Mouse (Mus musculus): ENCODE results near the gene Panx2. TPM values are rescaled to one million over a fixed set of nuclear protein-coding genes. Genes with fewer than 3 reads are reported as not detected.
A peak's percentile ranks its signal among the peaks of the same experiment; 100 is the strongest.

Gene Panx2
- total RNA-seq, 2 experiments from 2014 or later: 119 to 121 TPM

DNA sequence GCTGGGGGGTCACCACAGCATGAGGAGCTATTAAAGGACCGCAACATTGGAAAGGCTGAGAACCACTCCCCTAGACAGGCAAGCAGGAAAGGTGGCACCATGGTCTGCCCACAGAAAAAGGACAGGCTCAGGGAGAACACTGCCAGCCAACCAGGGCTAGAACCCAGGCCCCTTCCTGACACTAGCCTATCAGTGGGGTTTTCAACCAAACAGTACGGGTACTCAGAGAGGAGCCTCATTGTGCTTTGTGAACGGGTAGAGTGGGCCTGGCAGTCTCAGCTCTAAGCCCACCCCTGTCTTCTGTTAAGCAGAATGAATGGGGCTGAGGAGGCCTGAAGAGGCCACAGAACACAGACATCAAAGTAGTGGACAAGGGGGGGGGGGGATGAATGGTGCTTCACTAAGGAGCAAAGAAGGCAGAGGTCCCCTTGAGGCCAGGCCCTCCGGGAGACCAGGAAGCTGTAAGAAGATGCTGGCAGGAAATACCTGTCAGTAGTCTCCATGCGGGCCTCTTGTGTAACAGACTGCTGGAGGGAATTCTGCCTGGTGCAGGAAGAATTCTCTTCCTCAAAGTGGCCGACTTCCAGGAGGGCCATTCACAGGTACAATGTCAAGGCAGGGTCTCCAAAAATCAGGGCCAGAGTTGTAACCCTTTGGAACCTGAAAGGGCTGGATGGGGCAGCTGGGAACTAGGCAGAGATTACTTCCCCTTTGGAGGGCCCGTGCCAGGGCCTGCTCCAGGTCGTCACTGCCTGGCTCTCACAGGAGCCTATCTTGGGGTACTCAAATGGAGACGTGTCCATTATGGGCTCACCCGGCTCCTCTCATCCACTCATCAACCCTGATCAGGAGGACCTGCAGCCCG is 15.3 kb downstream of the Panx2 start, which contains the start of gene Trabd:
Trabd (plus strand) TSS at position 512 of the 865 bp plus-strand sequence.
- no peak for DNase-seq (ENCODE audit: low spot score in 2 of 2)

DNA sequence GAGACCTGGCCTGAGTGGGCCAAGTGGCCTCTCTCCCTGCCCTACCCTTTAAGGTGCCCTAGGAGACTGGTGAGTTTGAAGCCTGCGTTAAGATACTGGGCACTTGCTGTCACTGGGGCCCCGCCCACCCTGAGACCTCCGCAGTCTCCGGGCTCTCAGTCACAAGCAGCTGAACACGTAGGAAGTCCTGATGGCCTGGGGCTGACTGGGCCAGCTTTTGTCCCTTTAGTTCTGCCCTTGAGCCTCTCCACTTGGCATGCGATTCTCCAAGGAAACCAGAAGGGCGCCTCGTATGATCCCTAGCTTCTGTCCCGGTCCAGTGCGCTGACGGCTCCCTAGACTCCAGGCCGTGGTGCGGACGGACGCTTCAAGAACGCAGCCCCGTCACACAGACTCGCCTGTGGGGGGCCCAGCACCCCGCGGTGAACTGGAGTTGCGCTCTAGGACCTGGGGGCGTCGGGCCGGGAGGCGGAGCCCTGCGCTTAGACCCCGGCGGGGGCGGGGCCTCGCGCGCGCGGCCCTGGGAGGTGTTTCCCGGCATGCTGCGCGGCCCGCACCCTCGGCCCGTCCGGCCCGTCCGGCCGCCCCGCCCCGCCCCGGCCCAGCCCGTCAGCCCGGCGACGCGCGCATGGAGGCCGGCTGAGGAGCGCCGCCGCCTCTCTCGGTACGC is 16.1 kb downstream of the Panx2 start:
- DNase-seq (ENCODE audit: low spot score in 2 of 2): peak; percentile 79 to 89

DNA sequence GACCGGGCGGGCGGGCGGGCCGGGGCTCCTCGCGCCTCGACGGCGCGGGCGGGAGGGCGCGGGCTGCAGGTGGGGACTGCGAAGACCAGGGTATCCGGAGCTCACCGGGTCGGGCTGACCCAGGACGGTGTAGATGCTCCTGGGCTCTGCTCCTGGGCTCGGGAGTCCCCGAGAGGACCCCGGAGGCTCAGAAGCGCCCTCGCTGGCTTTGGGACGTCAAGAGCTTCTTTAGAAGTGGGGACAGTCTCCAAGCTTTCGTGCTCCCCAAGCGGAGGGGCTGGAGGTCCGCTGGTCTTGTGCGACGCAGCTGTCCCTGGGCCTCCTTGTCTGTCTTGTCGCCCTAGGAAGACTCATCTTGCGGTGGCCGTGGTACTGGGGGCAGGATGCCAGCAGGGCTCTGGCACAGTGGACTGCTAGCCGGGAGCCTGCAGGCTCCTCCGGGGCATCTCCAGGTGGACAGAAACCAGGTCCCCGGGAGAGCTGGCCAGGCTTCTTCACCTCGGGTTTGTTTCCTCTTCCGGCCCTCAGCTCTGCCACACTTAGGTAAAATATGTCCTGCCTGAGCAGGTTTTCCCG is 16.7 kb downstream of the Panx2 start:
- DNase-seq (ENCODE audit: low spot score in 2 of 2): peak; percentile 56 to 72

DNA sequence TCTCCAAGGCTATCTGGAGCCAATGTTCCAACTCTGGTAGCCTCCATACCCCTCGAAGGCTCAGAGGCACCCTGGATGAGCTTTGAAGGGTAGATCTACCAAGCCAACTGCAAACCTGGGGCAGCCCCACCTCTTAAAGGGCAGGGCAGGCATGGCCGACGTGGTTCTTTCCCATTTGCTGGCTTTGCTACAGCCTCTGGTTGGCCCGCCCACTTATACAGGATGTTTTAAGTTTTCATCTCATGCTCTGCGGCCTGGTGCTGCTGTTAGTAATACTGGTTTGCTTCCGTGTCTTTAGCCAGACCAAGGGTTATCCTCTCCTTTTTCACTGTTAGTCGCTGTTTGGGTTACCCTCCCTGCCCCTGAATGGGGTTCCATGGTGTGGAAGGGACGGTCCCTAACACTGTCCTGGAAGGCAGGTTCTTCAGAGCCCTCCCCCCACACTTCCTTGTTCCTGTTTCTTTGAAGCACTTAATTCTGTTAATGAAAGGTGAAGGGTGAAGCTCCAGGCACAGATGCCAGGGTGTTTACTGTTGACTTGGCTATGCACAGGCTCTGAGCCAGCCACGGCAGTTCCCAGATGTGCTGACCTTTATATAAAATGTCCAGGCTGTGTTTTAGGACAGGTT is 18.8 kb downstream of the Panx2 start:
- no peak for DNase-seq (ENCODE audit: low spot score in 2 of 2)

DNA sequence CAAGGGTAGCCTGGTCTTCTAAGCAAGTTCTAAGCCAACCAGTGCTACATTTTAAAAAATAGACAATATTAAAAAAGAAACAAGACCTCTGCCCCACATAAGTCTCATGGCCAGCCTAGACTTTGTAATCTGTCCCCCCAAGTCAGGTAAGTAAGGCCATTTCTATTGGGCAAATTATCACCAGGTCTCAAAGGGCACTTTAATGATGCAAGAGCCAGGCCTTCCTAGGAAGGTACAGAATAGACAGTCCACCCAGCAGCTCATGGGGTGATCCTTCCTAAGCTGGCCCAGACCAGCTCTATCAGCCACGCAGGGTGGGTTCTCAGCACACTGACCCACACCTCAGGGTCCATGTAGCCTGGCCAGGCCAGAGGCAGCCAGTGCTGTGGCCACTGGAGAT is 24.4 kb downstream of the Panx2 start:
- no peak for DNase-seq (ENCODE audit: low spot score in 2 of 2)

DNA sequence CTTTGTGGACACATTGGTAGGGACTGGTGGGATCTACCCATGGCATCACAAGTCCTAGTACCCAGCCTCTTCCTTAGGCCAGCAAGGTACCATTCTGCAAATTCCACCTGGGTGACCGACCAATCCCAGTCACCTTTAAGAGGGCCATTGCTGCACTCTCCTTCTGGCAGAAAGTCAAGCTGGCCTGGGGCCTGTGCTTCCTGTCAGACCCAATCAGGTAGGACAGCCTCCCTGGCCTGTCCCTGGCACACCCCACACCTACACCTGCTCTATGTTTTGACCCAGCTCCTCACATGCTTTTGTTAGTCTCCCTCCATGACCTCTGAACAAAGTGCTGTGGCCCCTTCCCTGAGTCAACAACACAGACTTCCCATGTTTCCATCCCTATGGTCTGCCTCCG is 25.3 kb downstream of the Panx2 start:
- DNase-seq (ENCODE audit: low spot score in 2 of 2): no peak

DNA sequence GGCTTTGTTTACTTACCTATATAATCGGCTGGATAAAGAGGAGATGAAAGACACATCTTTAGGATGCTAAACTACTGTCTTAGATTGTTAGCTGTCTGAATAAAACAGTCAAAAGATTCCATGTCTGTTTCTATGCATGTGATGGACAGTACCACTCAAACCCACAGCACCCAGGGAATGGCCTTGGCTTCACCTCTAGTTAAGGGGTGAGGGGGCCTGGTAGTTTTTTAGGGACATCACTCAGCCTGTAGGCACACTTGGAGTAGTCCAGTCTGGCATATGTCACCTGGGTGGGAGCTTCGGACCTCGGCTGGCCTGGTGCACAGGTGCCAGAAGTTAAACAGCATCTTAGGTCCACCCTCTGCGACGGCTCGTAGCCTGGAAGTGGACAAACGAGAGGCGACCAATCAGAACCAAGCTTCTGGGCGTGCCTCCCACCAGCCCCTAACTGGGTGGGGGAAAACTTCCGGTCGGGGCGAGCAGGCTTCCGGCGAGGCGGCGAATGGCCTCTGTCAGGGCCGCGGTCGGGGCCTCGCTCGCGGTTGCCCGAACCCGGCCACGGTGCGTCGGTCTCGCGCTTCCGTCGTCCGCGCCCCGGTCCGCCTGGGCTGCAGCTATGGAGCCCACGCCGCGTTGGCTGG is 29.2 kb downstream of the Panx2 start, which contains the start of gene Selenoo:
Selenoo (plus strand) TSS at position 478 of the 641 bp plus-strand sequence.
- DNase-seq (ENCODE audit: low spot score in 2 of 2): peak; percentile 85 to 90

DNA sequence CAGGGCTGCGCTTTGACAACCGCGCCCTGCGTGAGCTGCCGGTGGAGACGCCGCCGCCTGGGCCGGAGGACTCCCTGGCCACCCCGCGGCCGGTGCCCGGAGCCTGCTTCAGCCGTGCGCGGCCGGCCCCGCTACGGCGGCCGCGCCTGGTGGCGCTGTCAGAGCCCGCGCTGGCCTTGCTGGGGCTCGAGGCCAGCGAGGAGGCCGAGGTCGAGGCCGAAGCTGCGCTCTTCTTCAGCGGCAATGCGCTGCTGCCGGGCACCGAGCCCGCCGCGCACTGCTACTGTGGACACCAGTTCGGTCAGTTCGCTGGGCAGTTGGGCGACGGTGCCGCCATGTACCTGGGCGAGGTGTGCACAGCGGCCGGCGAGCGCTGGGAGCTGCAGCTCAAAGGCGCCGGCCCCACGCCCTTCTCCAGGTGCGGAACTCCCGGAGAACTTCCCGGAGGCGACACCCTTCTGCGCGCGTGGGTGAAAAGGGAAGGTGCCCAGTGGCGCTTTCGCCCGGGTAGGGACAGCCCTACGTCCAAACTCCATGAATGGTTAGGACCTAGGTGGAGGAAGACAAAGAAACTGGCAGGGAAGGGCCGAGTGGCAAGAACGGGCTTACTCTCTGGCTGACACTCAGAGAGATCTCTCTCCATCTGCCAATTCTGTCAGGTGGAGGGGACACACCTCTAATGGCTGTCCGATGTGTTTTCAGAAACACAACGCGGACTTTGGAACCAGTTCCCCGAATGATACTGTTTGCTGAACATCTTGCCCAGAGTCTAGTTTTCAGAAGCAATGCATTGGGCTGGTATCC is 29.9 kb downstream of the Panx2 start:
- DNase-seq (ENCODE audit: low spot score in 2 of 2): no peak

DNA sequence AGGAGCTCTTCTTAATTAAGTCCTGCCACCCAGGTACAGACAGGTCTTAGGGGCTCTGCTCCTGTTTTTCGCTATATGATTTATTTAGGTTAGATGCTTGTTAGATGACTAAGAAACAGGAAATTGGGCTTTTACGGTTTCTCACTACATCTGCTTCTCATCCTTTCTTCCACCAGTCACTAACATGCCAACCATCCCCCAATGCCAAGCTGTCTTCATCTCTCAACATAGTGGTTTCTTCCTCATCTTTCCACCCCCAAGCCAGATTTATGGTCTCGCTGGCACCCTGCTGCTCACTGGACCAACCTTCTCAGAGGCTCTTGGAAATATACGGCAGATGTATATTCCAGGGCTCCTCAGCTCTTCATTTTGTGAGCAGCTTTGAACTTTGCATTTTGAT is 31.1 kb downstream of the Panx2 start:
- no peak for DNase-seq (ENCODE audit: low spot score in 2 of 2)

DNA sequence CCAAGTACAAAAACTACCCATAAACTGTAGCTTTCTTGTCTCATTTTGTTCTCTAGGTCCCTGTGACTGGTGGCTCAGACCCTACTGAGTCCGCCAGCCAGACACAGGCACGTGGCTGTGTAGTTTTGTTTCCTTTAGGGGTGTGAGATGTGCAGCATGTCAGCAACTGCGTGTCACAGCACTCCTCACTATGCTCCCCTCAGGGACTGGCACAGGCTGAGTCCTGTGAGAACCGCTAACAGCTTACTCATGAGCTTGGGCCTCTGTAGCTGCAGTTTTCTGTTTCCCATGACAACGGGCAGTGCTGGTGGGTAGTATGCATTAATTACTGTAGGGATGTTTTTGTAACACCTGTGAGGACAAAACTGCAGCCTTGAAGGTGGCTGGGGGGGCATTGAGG is 32.6 kb downstream of the Panx2 start:
- no peak for DNase-seq (ENCODE audit: low spot score in 2 of 2)

DNA sequence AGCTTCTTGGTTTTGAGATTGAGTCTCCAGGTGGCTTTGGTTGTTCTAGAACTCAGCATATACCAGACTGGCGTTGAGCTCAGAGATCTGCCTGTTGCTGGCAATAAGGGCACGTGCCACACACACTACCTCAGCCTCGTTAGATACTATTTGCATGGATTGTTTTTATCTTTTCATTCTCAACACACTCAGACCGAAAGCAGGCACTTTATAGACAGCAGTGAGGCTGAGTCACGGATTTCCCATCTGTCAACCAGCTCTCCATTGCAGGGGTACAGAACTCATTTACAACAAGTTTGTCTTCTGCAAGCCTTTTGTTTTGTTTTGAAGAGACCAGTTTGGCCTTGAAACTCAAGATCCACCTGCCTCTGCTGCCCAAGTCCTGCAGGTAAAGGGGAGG is 37.9 kb downstream of the Panx2 start:
- DNase-seq (ENCODE audit: low spot score in 2 of 2): no peak

DNA sequence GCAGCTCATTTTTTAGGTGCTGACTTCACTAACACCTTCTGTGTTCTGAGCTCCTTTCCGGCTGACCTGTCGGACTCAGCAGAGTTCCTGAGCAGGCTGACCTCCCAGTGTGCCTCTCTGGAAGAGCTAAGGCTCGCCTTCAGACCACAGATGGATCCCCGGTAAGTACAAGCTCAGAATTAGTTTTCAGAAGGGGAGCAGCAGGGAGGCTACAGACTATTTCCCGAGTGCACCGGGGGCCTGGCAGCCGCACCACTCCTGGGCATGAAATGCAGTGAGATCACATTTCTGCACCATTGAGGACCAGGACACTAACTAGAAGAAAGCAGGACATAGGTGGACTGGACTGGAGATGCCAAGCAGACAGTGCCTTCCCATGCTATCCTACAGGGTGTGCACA is 39.1 kb downstream of the Panx2 start:
- no peak for DNase-seq (ENCODE audit: low spot score in 2 of 2)

DNA sequence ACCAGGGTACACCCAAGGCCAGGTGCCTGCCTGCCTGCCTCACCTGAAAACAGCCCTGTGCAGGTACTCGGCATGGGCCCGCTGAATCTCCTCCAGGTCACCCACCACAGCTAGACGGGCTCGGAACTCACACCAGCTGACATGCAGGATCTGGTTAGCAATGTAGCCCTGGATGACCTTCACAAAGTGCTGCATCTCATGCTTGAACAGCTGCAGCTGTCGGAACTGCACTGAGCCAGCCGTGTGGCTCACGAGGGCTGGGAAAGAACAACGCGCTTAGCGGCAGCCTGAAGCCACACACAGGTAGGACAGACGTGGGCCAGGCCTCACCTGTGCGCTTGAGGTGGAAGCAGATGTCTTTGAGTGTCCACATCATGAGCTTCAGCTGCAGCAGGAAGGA is 41.3 kb downstream of the Panx2 start:
- DNase-seq (ENCODE audit: low spot score in 2 of 2): no peak

DNA sequence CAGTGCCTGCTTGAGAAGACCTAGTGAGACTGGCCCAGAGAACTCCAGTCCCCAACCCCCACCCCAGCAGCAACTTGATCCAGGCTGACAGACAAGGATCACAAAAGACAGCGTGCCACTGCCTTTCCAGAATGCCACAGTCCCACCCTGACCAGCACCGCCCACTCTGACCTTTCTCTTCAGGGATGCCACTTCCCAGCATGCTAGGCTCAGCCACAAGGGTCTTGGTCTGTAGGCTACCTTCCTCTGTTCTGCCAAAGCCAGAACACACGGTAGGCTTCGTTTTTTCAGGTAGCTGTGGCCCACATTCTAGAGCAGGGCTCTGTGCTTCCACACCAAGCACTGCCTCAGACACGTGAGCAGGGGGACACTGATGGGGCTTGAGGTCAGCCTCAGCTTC is 43.1 kb downstream of the Panx2 start:
- no peak for DNase-seq (ENCODE audit: low spot score in 2 of 2)

DNA sequence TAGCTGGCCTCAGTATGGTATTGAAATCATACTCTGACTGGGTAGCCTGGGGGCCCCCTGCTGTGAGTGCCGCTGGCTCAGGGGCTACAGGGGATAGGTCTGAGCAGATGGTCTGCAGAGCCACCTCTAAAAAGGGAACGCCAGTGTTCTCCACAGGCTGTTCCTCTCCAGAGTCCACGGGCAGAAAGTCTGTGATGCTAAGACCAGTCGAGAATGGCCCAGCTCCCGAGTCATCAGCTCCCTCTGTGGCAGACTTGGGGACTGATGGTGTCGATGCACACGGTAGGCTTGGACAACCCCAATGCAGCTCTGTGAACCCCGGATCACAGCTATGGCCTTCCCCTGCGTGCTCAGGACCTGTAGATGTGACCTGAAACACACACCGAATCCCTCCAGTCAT is 44.4 kb downstream of the Panx2 start:
- DNase-seq (ENCODE audit: low spot score in 2 of 2): no peak

DNA sequence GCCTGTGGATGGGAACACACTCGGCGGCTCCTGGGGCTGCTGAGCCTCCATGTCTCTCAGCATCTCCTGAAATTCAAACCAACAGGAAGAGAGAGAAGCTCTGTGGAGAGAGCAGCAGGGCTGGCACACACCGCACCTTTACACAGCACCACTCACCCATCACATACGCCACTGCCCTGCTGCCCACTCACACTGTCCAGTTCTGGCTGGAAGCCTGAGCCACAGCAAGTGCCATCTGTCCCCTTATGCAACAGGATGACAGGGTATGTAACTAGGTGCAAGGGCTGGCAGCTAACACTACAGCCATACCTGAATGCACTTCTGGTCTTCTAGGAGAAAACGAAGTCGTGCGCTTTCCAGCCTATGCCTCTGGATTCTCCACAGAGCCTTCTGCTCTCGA is 44.9 kb downstream of the Panx2 start:
- DNase-seq (ENCODE audit: low spot score in 2 of 2): no peak

DNA sequence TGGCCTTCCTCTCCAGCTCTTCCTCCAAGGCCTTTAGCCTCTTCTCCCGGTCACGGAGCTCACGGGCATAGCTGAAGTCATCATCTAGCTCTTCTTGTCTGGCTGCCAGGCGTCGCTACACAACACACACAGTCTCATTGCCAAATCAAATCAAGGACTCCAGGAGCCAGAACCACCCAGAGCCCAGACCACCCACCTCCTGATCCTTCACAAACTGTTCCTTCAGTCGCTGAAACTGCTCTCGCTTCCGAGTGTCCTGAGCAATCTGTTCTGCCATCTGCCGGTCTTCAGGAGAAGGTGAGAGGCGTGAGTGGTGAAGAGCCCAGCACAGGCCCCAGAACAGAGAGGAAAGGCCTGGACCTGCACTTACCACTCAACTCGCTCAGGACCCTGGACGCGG is 46.5 kb downstream of the Panx2 start:
- peak in 1 of 2 experiments; percentile 14 for DNase-seq (ENCODE audit: low spot score in 2 of 2)

DNA sequence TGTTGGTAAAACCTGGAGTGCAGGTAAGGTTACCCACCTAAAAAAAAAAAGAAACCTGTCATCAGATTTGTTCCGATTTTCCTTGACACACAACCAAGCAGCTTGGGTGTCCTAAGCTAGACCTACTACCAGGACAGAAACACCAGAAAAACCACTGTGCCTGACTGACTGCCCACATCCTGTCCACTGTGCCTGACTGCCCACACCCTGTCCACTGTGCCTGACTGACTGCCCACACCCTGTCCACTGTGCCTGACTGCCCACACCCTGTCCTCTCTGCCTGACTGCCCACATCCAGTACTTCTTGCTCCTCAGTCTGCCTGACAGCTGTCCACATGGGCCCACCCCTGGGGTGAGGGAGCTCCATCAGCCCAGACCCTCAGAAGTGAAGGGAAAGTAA is 47.4 kb downstream of the Panx2 start:
- no peak for DNase-seq (ENCODE audit: low spot score in 2 of 2)

DNA sequence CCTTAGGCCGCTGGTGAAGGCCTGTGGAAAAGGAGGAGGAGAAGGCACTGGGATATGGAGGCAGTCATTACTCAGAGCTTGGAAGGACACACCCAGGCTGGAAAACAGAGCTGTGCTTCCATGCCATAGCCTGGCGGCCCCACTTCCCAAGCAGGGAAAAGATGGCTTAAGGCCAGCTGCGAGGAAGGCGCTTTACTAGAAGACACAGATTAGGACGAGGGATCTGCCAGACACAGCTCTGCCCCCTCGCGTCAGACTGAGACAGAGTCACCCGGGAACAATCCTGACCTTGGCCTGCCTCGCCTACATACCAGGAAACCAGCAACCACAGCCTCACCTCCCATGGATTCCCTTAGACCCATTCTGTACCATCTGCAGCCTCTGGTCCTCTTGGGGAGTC is 50.6 kb downstream of the Panx2 start:
- peak in 1 of 2 experiments; percentile 7 for DNase-seq (ENCODE audit: low spot score in 2 of 2)

DNA sequence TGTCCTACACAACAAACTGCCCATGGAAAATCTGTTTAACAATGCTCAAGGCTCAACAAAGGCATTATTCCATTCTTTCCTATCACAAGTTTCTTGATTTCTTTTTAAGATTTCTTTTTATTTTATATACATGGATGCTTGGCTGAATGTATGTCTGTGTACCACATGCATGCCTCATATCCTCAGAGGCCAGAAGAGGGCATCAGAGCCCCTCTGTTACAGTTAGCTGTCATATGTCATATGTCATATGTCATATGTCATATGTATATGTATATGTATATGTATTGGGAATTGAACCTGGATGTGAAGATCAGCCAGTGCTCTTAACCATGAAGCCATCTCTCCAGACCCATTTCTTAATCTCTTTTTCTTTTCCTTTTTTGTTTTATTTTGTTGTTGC is 58.5 kb downstream of the Panx2 start:
- DNase-seq (ENCODE audit: low spot score in 2 of 2): no peak
